Mouse (Mus musculus) layer of hippocampus, adult 2 months (tissue): ENCODE measurements at regions not wholly inside any gene's neighbourhood (a gene's known extent, or its start where the extent isn't known, plus 50 kb on each side); places are given as distances from the start of the nearest gene placed in this dataset.

Experiments
- DNase-seq, 2 experiments: peaks; one replicate each; pipeline ENCODE4 v3.0.0; 2022; ENCODE audit warnings: low spot score in 2 of 2
- H3K27ac ChIP-seq: fragments of 200-600 bp; 2 replicates; pipeline ENCODE4 v1.8.1; 2022
- H3K4me3 ChIP-seq: fragments of 200-600 bp; 2 replicates; pipeline ENCODE4 v1.8.1; 2022; ENCODE audit warnings: mild to moderate bottlenecking
- CTCF ChIP-seq: fragments of 200-600 bp; conservative IDR thresholded peaks from 2 replicates; pipeline ENCODE4 v1.8.1; 2022; ENCODE audit warnings: antibody characterized with exemption, mild to moderate bottlenecking, moderate library complexity
- microRNA-seq, 2 experiments: library from miRNA; unstranded; fragments of <30 nt; microRNA quantifications; one replicate each; pipeline ENCODE4 v1.2.0; 2021

DNA sequence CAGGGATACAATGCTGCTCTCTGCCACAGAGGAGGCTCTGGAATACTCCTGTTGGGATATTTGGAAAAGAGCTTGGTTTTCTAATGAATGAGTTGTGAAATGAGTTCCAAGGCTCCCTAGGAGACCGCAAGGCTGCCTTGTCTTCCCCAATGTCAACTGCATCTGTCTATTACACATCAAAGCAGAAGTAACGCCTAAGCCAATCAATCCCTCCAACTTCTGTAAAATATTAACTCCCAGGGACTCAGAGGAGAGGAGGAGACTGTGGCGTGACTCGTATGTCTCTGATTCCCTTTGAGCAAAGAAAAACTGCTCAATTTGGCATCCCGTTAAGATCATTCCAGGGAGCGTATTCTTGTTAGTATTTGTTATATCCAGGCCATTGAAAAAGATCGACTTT lies 235.3 kb downstream of the Epha4 start:
- no peak for TF ChIP-seq CTCF
- DNase-seq, result no peak
- no peak overlapping the region for H3K4me3 ChIP-seq
- no peak overlapping the region for H3K27ac ChIP-seq

GRCm38 (mm10) chr1:77280373-77281038 lies 234.4 kb downstream of the Epha4 start:
- DNase-seq, result no peak
- no peak overlapping the region for H3K27ac ChIP-seq
- no peak for TF ChIP-seq CTCF
- no peak overlapping the region for H3K4me3 ChIP-seq

GRCm38 (mm10) chr1:77281741-77282140 lies 233.1 kb downstream of the Epha4 start:
- no peak for DNase-seq
- no peak overlapping the region for H3K27ac ChIP-seq
- no peak overlapping the region for H3K4me3 ChIP-seq
- no peak for TF ChIP-seq CTCF

DNA sequence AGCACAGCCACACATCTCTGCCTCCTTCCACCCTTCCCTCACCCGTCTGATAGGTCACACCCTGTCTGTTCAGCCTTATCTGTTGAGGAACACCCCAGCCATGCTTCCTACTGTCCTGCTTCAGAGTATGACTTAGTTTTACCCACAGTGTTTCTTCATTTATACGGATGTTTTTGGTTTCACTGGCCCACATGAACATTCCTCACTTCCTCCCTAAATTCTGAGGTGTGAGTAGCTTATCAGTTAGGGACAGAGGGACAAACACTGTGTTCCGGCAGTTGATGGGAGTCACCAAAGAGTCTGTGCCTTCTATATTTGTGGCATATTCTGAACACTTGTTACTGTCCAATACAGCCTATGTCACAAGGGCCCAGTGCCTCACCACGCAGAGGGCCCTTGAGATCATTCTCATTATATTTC lies 216.2 kb downstream of the Epha4 start:
- no peak overlapping the region for H3K27ac ChIP-seq
- no peak for TF ChIP-seq CTCF
- no peak overlapping the region for H3K4me3 ChIP-seq
- DNase-seq, result no peak

- no peak overlapping the region for H3K27ac ChIP-seq
- no peak for TF ChIP-seq CTCF
- DNase-seq, result no peak
- no peak overlapping the region for H3K4me3 ChIP-seq
Observed at GRCm38 (mm10) chr1:77300806-77301205, 214.1 kb downstream of the Epha4 start.

DNA sequence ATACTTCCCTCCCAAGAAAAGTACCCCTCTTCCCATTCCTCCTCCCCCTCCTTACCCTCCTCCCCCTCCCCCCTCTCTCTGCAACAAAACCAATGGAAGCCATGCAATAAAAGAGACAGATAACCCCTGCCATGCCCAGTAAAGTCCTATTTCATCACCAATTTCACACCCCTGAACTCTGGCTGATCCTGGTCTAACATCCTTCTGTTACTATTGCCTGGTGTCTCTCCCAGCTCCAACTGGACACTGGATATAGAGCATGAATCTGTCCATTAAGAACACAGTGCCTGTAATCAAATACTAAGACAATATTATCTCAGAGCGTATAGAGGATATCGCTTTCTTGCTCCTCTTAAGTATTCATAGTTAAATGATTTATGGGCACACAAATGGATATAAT lies 210.1 kb downstream of the Epha4 start:
- TF ChIP-seq CTCF, result no peak
- no peak overlapping the region for H3K4me3 ChIP-seq
- no peak overlapping the region for H3K27ac ChIP-seq
- no peak for DNase-seq

DNA sequence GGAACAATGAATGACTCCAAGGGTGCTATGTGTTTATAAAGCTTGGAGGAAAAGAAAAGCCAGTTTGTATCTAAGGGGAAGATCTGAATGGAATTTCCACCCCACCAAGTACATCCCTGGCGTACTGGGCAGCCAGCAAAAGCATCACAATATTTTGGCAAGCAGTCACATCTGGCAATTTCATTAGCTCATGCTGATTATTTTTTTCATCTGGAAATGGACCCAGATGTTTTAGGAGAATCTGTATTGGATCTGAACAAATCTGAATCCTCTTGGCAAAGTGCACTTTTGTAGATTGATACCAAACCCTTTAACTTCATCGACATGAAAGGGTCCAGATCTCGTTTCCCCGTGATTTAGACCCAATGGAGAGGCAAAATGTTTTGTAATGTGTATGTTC lies 207.1 kb downstream of the Epha4 start:
- H3K4me3 ChIP-seq, result no peak overlapping the region
- TF ChIP-seq CTCF, result no peak
- H3K27ac ChIP-seq, result no peak overlapping the region
- DNase-seq, result no peak

GRCm38 (mm10) chr1:77313119-77313518 lies 201.8 kb downstream of the Epha4 start:
- no peak for DNase-seq
- no peak for TF ChIP-seq CTCF
- no peak overlapping the region for H3K27ac ChIP-seq
- no peak overlapping the region for H3K4me3 ChIP-seq

DNA sequence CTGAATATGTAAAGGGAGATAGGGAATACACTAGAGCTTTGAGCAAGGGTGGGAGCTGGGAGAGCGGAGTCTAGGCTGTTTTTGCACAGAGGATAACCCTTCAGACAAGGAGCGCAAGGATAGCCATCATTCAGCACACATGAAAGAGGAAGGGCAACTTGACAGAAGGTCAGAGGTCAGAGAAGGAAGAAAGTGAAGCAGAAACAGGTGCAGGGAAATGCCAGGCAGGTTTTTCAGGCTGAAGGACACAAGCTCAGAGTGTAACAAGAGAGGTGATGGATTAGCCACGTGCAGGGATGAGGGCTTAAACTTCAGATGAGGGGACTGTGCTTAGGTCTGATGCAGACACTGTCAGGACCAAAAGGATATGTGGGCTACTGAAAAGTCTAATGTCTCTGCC lies 199.5 kb downstream of the Epha4 start:
- no peak for DNase-seq
- no peak for TF ChIP-seq CTCF
- H3K4me3 ChIP-seq, result no peak overlapping the region

DNA sequence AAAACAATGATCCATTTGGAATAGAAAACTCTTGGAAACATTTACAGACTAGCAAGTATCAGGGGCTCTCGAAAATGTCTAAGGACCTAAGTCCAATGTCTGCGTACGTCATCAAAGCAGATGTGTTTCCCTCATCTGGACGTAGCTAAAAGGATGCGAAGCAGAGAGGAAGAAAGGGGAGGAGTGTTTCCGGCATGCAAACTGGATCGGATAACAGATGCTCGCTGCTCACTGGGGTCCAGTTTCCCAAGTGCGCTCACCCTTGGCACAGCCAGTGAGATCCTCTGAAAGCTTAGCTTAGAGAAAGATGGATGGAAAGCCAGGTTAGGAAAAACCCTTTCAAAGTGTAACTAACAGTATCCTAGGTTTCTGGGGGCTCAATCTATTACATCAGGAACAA lies 198.7 kb downstream of the Epha4 start:
- no peak for TF ChIP-seq CTCF
- no peak for DNase-seq
- Histone ChIP-seq H3K27ac (no peak overlapping the region), H3K4me3 (no peak overlapping the region)

More for the DNA sequence above, 199.5 kb downstream of the Epha4 start:
- no peak overlapping the region for H3K27ac ChIP-seq

Small RNA genes lying in the stretch of these regions (microRNA-seq; reads per million reads assigned to microRNA genes)
- 0 reads per million in 2 experiments for gene Mir6343
